ENCODE assay signal across 8 mouse cellular contexts in genomic region chr7:44849416-44850111, GRCm38 (mm10). TPM values are rescaled to one million over a fixed set of nuclear protein-coding genes. Genes with fewer than 3 reads are reported as not detected.
DNase-seq lines count a peak whose midpoint lies in the region; ATAC-seq lines count a peak whose summit lies in the region.

No protein-coding gene starts in this region.

- ATAC-seq in megakaryocyte-erythroid progenitor cell, adult 5-6 weeks (replicated peaks; ENCODE audit: low FRiP score, low TSS enrichment, poor library complexity, severe bottlenecking), result peak; percentile 49

- DNase-seq in adipocyte (ENCODE audit: low spot score), result peak; percentile 91
- peak; percentile 97 for DNase-seq in embryo, embryonic 10 days (ENCODE audit: low spot score)
- DNase-seq in gastrocnemius, postnatal 10 days, result peak; percentile 86
- DNase-seq in induced T-regulatory cell, adult 2 months (ENCODE audit: low read depth), result peak; percentile 96
- peak; percentile 93 to 95 for DNase-seq in left cerebral cortex, postnatal 10 days (ENCODE audit: extremely low spot score in 1 of 2, low spot score in 2 of 2)
- peak; percentile 92 for DNase-seq in right cerebral cortex, postnatal 25 days
- DNase-seq in urinary bladder, postnatal 4 days (ENCODE audit: low spot score in 2 of 2), result peak; percentile 88 to 90

- intact Hi-C loops in left cerebral cortex, postnatal 10 days (cut with DNase I), result no loop called here

RNA-seq across cellular contexts. Expression of gene Tbc1d17, which starts 0.7 kb away (rescaled TPM):
- 10 to 100 TPM; 41.7 to 49.0 TPM for total RNA-seq in gastrocnemius, postnatal 10 days (2021)
- total RNA-seq in left cerebral cortex, postnatal 10 days (2021), result 10 to 100 TPM; 43.2 to 61.0 TPM
- total RNA-seq in megakaryocyte-erythroid progenitor cell, adult 5-6 weeks (2014; fragmentation: Nextera tagmentation), result 26.7 and 61.9 TPM in 2 replicates
- 13.7 and 49.6 TPM in 2 replicates for total RNA-seq in megakaryocyte-erythroid progenitor cell, adult 5-6 weeks (2017)

RNA-seq across cellular contexts. Expression of gene Akt1s1, which starts 0.8 kb away (rescaled TPM):
- 10 to 100 TPM; 84.2 to 86.4 TPM for total RNA-seq in gastrocnemius, postnatal 10 days (2021)
- 10 to 100 TPM; 69.6 to 74.9 TPM for total RNA-seq in left cerebral cortex, postnatal 10 days (2021)
- 21.1 and 23.7 TPM in 2 replicates for total RNA-seq in megakaryocyte-erythroid progenitor cell, adult 5-6 weeks (2014; fragmentation: Nextera tagmentation)
- total RNA-seq in megakaryocyte-erythroid progenitor cell, adult 5-6 weeks (2017), result 19.2 and 24.5 TPM in 2 replicates

RNA-seq across cellular contexts. Expression of gene Pnkp, which starts 7.4 kb away (rescaled TPM):
- total RNA-seq in gastrocnemius, postnatal 10 days (2021), result 10 to 100 TPM; 14.4 to 16.5 TPM
- 10 to 100 TPM; 28.1 to 31.1 TPM for total RNA-seq in left cerebral cortex, postnatal 10 days (2021)
- total RNA-seq in megakaryocyte-erythroid progenitor cell, adult 5-6 weeks (2014; fragmentation: Nextera tagmentation), result 25.2 and 58.9 TPM in 2 replicates
- total RNA-seq in megakaryocyte-erythroid progenitor cell, adult 5-6 weeks (2017), result 18.4 and 30.5 TPM in 2 replicates

RNA-seq across cellular contexts. Expression of gene Ptov1, which starts 20.0 kb away (rescaled TPM):
- total RNA-seq in gastrocnemius, postnatal 10 days (2021), result 100 to 1,000 TPM; 210 to 216 TPM
- total RNA-seq in left cerebral cortex, postnatal 10 days (2021), result 100 to 1,000 TPM; 251 to 269 TPM
- 79.6 and 88.8 TPM in 2 replicates for total RNA-seq in megakaryocyte-erythroid progenitor cell, adult 5-6 weeks (2014; fragmentation: Nextera tagmentation)
- total RNA-seq in megakaryocyte-erythroid progenitor cell, adult 5-6 weeks (2017), result 19.6 and 40.9 TPM in 2 replicates

RNA-seq across cellular contexts. Expression of gene Atf5, which starts 33.1 kb away (rescaled TPM):
- 10 to 100 TPM; 55.1 to 60.5 TPM for total RNA-seq in gastrocnemius, postnatal 10 days (2021)
- total RNA-seq in left cerebral cortex, postnatal 10 days (2021), result 10 to 100 TPM; 23.6 to 24.1 TPM
- 3.5 and 6.8 TPM in 2 replicates for total RNA-seq in megakaryocyte-erythroid progenitor cell, adult 5-6 weeks (2014; fragmentation: Nextera tagmentation)
- 1.3 and 2.8 TPM in 2 replicates for total RNA-seq in megakaryocyte-erythroid progenitor cell, adult 5-6 weeks (2017)

Comparison
In these comparisons a context has a peak if more than half of its experiments do, and no peak if none do; other contexts are left out.
1. Peak in every context shown above with its lines: DNase-seq and ATAC-seq.